Mouse (Mus musculus) intestine, embryonic 15.5 days (tissue): ENCODE data around the gene Riox2. TPM values are rescaled to one million over a fixed set of nuclear protein-coding genes. Genes with fewer than 3 reads are reported as not detected.

Source experiments
- ATAC-seq: fragments of 200-750 bp; cut with Nextera tagmentation; 2 replicates; pipeline ENCODE4 v1.8.0; 2017; ENCODE audit warnings: moderate TSS enrichment, moderate library complexity
- H3K27ac ChIP-seq: fragments of 300-500 bp; sonication (generic); 2 replicates; pipeline ENCODE4 v1.5.1; 2015; ENCODE audit warnings: mild to moderate bottlenecking, inconsistent platforms
- H3K27me3 ChIP-seq: fragments of 300-500 bp; sonication (generic); replicated peaks from 2 replicates; pipeline ENCODE4 v1.6.1; 2015; ENCODE audit warnings: inconsistent platforms
- H3K36me3 ChIP-seq: fragments of 300-500 bp; sonication (generic); 2 replicates; pipeline ENCODE4 v1.6.1; 2015; ENCODE audit warnings: inconsistent platforms
- H3K4me1 ChIP-seq: fragments of 300-500 bp; sonication (generic); replicated peaks from 2 replicates; pipeline ENCODE4 v1.6.1; 2015; ENCODE audit warnings: inconsistent platforms
- H3K4me2 ChIP-seq: fragments of 300-500 bp; sonication (generic); replicated peaks from 2 replicates; pipeline ENCODE4 v1.6.1; 2015; ENCODE audit warnings: mild to moderate bottlenecking, inconsistent platforms
- H3K4me3 ChIP-seq: fragments of 300-500 bp; sonication (generic); replicated peaks from 2 replicates; pipeline ENCODE4 v1.5.1; 2015; ENCODE audit warnings: inconsistent platforms
- H3K9ac ChIP-seq: fragments of 300-500 bp; sonication (generic); 2 replicates; pipeline ENCODE4 v1.6.1; 2015; ENCODE audit warnings: inconsistent platforms
- H3K9me3 ChIP-seq: fragments of 300-500 bp; sonication (generic); 2 replicates; pipeline ENCODE4 v1.6.1; 2016; ENCODE audit warnings: inconsistent platforms
- WGBS: fragments of 180-500 bp; shearing (Covaris S2); methylation state at CpG from one replicate; pipeline ENCODE4 v1.1.7; 2015; 5-methylcytosine and 5-hydroxymethylcytosine counted together
- polyA plus RNA-seq: library from polyadenylated mRNA; unstranded; fragments of >200 nt; fragmentation: Nextera tagmentation; extraction: Ambion mirVana; gene quantifications from 2 replicates; pipeline ENCODE4 v1.2.1, GENCODE M21; 2015

Gene Riox2
- polyA plus RNA-seq, 1 experiment from 2014 or later = 34.1 TPM

DNA sequence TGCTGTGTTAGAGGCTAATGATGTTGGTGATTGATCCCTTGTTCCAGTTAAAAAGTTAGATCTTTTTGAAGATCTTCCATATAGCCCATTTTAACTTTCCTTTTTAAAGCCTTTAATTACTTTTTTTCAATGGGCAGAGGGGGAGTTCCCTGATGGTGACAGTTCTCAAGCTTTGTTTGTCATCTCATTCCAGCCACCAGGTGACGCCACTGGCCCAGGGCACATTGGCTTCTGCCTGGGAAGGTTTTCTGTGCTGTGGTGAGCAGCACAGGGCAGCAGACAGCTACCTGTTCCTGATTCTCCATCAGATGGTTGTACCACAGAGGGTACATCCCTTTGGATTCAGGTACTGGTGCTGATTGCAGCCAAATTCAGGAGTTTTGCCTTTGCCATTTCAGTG lies 3.2 kb downstream of the Riox2 start:
- no peak overlapping the region for H3K27ac ChIP-seq
- ATAC-seq = no peak
- H3K9me3 ChIP-seq = no peaks in the 10 kb centered on the region
- H3K9ac ChIP-seq = no peak overlapping the region
- no peak overlapping the region for H3K4me3 ChIP-seq
- H3K36me3 ChIP-seq = peaks cover 3% of the 10 kb centered on the region; the same call in 1 of the 2 replicates
- H3K27me3 ChIP-seq = no peaks in the 10 kb centered on the region
- no peak overlapping the region for H3K4me2 ChIP-seq
- 29% methylated on average over 1 of the region's 1 CpGs for WGBS
- no peaks in the 10 kb centered on the region for H3K4me1 ChIP-seq

DNA sequence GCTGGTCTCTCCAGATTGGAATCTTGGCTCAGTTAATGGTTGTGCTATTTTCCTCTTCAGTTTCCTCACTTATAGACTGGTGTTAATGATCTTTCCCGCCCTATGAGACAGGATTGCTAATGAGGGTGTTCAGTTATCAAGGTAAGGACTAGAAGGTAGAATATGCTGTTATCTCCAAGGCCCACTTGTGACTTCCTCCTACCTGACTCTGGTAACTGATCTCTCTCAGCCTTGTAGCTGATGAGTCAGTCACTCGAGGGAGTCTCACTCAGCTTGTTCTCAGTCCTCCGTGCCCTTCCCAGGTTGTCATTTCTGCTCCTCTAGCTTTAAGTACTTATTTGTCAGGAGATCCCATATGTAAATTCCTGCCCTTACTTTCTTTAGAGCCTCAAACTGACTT lies 6.4 kb downstream of the Riox2 start:
- no peak overlapping the region for H3K27ac ChIP-seq
- no peak; the same call in 1 of the 2 replicates for ATAC-seq
- H3K36me3 ChIP-seq = peaks cover 12% of the 10 kb centered on the region
- no peaks in the 10 kb centered on the region for H3K4me1 ChIP-seq
- no peak overlapping the region for H3K4me3 ChIP-seq
- no peak overlapping the region for H3K9ac ChIP-seq
- H3K4me2 ChIP-seq = no peak overlapping the region
- 81% methylated on average over 3 of the region's 3 CpGs for WGBS
- no peaks in the 10 kb centered on the region for H3K9me3 ChIP-seq
- no peaks in the 10 kb centered on the region for H3K27me3 ChIP-seq

DNA sequence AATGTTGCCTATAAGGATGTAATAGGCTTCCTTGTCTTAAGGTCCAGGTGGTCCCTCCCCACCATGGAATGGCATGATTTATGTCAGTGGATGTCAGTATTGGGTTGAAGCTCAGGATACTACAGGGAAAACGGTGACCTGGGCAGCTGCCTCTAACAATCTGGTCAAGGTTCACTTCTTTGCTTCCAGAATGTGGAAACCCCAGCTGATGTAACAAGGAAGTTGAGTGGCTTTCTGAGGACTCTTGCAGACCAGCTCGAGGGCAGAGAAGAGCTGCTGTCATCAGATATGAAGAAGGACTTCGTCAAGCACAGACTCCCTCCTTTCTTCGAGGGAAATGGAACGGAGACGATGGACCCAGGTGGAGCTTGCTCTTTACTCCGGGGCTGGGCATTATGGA lies 15.7 kb downstream of the Riox2 start:
- Histone ChIP-seq H3K4me1 (no peaks in the 10 kb centered on the region), H3K4me2 (no peak overlapping the region), H3K36me3 (peaks cover 6% of the 10 kb centered on the region; the same call in 1 of the 2 replicates), H3K9me3 (no peaks in the 10 kb centered on the region), H3K27ac (no peak overlapping the region), H3K9ac (no peak overlapping the region), H3K27me3 (no peaks in the 10 kb centered on the region), H3K4me3 (no peak overlapping the region)
- WGBS = 86% methylated on average over 7 of the region's 7 CpGs
- ATAC-seq = peak; percentile 31; the same call in 1 of the 2 replicates

DNA sequence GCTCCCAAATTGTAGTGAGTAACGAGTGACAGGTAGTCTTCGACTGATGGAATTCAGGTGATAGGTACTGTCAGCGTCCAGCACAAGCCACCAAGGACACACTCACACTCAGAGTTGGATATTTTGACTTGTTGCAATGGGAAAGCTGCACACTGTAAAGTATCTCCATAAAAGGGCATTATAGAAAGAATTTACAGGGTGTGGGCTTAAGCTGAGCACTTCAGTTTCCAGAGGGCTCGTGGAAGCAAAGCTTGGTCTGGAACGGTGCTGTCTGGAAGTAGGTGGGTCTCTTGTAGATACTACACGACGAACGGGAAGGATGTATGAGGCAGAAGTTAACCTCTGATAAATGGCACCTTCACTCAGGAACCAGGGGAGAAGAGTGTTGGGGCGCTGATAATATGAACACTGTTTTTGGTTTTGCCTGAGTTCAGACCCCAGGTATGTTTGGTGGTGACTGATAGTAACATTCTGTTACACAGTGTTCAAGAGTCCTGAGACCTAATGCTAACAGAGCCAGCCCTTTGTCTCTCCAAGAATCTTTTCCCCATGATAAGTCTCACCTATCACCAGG lies 16.5 kb downstream of the Riox2 start:
- Histone ChIP-seq H3K4me3 (no peak overlapping the region), H3K4me1 (no peaks in the 10 kb centered on the region), H3K4me2 (no peak overlapping the region), H3K36me3 (0 out of 2 replicates have a peak, but pooled peaks cover 9% of the 10 kb centered on the region), H3K27ac (no peak overlapping the region), H3K27me3 (no peaks in the 10 kb centered on the region), H3K9me3 (no peaks in the 10 kb centered on the region), H3K9ac (no peak overlapping the region)
- 80% methylated on average over 9 of the region's 9 CpGs for WGBS
- no peak for ATAC-seq

DNA sequence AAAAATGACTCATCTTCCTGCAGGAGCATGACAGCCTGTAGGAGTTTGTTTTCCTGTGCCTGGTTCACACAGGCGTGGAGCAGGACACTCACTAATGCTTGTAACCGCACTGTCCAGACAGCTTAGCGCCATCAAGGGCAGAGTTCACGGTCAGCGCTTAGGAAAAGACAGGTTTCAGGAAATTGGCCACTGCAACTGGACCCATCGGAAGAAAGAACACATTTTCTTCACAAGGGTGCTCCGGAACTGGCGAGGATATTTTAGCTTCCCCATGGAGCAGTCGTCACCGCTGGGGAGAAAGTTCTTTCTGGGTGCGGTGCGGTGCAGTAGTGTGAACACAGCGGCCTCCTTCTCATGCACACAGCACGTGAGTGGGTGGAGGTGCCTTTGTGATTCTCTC lies 21.6 kb downstream of the Riox2 start:
- H3K36me3 ChIP-seq = peaks cover 12% of the 10 kb centered on the region
- H3K27me3 ChIP-seq = no peaks in the 10 kb centered on the region
- H3K27ac ChIP-seq = no peak overlapping the region
- H3K9me3 ChIP-seq = no peaks in the 10 kb centered on the region
- no peak overlapping the region for H3K4me3 ChIP-seq
- H3K9ac ChIP-seq = no peak overlapping the region
- H3K4me1 ChIP-seq = no peaks in the 10 kb centered on the region
- WGBS = 84% methylated on average over 14 of the region's 14 CpGs
- ATAC-seq = no peak
- H3K4me2 ChIP-seq = no peak overlapping the region

DNA sequence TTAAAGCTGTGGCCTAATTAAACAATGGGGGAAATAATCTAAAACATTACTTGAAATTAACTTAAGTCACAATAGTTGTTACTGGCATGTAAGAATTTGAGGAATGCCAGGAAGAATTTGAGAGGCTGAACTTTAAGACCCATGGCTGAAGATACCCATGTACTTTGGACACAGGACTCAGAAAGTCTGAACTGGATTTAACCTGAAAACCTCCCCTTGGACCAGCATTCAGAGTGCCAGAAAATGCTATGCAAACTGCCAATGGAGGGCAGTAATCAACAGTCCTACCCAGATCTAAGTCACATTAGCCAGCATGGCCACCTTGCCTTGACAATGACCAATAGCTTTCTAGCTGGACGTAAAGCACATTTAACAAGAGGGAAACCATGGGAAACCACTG lies 26.4 kb downstream of the Riox2 start:
- ATAC-seq = no peak

DNA sequence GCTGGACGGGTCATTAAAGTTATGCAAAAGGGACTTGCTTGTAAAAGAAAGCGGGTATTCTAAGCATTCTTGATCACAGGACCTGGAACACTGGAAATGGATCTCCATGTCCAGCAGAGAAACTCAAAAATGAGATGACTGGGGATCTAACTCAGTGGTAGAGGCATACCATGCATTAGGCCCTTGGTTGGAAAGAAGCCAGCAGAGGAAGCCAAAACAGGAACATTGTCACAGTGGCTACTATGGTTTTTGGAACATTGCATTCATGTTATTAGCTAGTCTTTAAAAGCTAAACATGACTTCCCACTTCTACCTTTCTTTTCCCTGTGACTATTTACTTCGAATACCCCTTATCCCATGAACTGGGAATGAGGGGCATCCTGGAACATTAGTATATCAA lies 27.6 kb downstream of the Riox2 start:
- no peak overlapping the region for H3K4me2 ChIP-seq
- no peaks in the 10 kb centered on the region for H3K27me3 ChIP-seq
- H3K4me1 ChIP-seq = no peaks in the 10 kb centered on the region
- WGBS = 86% methylated on average over 3 of the region's 3 CpGs
- peaks cover 7% of the 10 kb centered on the region for H3K36me3 ChIP-seq
- no peak overlapping the region for H3K9ac ChIP-seq
- H3K9me3 ChIP-seq = no peaks in the 10 kb centered on the region
- ATAC-seq = no peak
- H3K27ac ChIP-seq = no peak overlapping the region
- H3K4me3 ChIP-seq = no peak overlapping the region

More for the DNA sequence above, 26.4 kb downstream of the Riox2 start:
- Histone ChIP-seq H3K27ac (no peak overlapping the region), H3K9ac (no peak overlapping the region), H3K4me2 (no peak overlapping the region), H3K36me3 (peaks cover 8% of the 10 kb centered on the region), H3K4me1 (no peaks in the 10 kb centered on the region), H3K27me3 (no peaks in the 10 kb centered on the region), H3K4me3 (no peak overlapping the region), H3K9me3 (no peaks in the 10 kb centered on the region)
- 81% methylated on average over 1 of the region's 1 CpGs for WGBS

DNA sequence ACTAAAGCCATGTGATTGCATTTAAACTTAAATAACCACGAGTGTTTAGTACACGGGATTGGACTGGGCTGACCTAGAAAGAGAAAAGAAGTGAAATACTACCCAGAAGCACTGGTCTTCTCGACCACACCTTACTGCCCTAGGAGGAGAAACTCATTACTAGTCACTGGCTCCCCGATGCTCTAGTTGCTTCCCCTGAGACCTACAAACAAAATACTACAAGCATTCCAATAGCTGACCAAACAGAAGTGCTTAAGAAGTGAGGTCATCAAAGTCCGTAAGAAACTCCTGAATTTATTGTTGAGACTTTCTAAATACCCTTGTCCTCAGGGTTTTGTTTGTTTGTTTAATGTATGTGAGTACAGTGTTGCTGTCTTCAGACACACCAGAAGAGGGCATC lies 38.3 kb downstream of the Riox2 start:
- Histone ChIP-seq H3K36me3 (no peaks in the 10 kb centered on the region), H3K9me3 (no peaks in the 10 kb centered on the region), H3K4me3 (no peak overlapping the region), H3K4me2 (no peak overlapping the region), H3K9ac (no peak overlapping the region), H3K4me1 (no peaks in the 10 kb centered on the region), H3K27me3 (no peaks in the 10 kb centered on the region), H3K27ac (no peak overlapping the region)
- no peak for ATAC-seq
- WGBS = 92% methylated on average over 5 of the region's 5 CpGs

DNA sequence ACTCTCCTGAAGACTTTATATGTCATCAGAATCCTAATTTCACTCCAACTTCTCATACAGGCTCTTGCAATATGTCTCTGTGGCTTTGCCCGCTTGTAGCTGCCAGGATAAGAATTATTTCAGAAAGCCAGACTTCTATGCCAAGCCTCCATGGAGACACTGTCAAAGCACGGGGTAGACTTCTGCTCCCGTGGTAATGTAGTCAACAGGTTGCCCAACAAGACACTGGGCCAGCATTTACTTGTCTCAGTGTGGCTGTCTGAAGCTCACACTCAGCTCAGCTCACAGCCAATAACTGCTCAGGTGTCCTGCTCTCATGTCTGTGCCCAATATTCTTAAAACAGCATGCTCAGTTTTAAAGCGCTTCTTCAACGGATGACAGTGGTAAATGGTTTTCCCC lies 43.6 kb downstream of the Riox2 start:
- 91% methylated on average over 5 of the region's 5 CpGs for WGBS
- no peak overlapping the region for H3K4me2 ChIP-seq
- no peaks in the 10 kb centered on the region for H3K27me3 ChIP-seq
- ATAC-seq = no peak
- H3K4me3 ChIP-seq = no peak overlapping the region
- no peaks in the 10 kb centered on the region for H3K9me3 ChIP-seq
- H3K9ac ChIP-seq = no peak overlapping the region
- no peaks in the 10 kb centered on the region for H3K4me1 ChIP-seq
- no peaks in the 10 kb centered on the region for H3K36me3 ChIP-seq
- H3K27ac ChIP-seq = no peak overlapping the region

DNA sequence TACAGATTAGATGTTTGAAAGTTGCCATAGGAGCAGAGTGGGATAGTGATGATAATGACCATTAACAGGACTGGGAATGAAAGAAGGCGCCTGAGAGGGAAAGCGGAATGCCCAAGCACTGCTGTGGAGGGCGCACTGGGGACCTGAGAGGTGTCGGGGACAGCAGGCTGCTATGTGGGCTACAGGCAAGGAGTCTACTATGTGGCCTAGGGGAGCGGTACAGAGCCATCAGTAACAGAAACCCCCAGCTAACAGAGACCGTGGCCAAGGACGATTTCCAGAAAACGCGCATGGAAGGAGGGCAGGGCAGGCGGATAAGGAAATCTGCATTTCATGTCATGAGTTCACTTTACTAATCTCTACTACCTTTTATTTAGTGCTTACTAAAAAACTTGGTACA lies 45.4 kb downstream of the Riox2 start:
- no peak overlapping the region for H3K27ac ChIP-seq
- ATAC-seq = no peak

DNA sequence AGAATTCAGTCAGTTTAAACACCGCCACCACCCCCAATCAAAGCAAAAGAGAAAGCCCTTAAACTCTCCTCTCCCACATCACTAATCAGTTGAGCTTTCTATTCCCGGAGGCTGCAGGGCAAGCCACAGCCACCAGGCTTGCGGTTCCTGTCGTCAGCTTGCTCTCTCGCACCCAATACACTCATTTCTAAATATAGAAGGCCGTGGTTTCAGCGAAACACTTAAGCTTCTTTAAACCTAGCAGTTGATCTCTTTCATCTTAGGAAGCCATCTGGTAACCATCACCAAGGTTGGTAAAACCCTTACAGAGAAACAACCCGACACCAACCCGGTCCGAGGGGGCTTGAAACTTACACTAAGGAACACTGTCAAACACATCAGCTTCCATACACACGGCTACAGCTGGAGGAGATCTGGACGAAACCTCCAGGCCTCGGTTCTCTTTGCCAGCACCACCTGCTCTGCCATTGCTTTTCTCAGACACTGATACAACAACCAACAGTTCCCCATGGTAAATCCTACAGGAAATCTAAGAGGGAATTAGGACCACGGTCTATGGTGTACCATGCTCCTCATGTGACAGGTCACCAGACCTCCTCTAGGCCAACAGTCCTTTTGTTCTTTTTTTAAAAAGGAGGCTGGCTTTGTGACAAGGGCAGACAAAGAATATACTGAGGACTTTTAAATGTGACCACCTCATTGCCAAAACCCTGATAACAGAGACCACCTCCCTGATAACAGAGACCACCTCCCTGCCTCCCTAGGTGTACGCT lies 46.1 kb downstream of the Riox2 start:
- 60% methylated on average over 15 of the region's 15 CpGs for WGBS
- H3K4me1 ChIP-seq = no peaks in the 10 kb centered on the region
- no peak overlapping the region for H3K4me3 ChIP-seq
- no peak; the same call in 1 of the 2 replicates for ATAC-seq
- H3K9ac ChIP-seq = no peak overlapping the region
- H3K27me3 ChIP-seq = no peaks in the 10 kb centered on the region
- no peaks in the 10 kb centered on the region for H3K9me3 ChIP-seq
- no peaks in the 10 kb centered on the region for H3K36me3 ChIP-seq
- H3K27ac ChIP-seq = no peak overlapping the region
- no peak overlapping the region for H3K4me2 ChIP-seq

More for the DNA sequence above, 45.4 kb downstream of the Riox2 start:
- H3K4me3 ChIP-seq = no peak overlapping the region
- H3K36me3 ChIP-seq = no peaks in the 10 kb centered on the region
- no peaks in the 10 kb centered on the region for H3K9me3 ChIP-seq
- H3K4me1 ChIP-seq = no peaks in the 10 kb centered on the region
- H3K27me3 ChIP-seq = no peaks in the 10 kb centered on the region
- H3K9ac ChIP-seq = no peak overlapping the region
- no peak overlapping the region for H3K4me2 ChIP-seq
- WGBS = 86% methylated on average over 10 of the region's 10 CpGs

DNA sequence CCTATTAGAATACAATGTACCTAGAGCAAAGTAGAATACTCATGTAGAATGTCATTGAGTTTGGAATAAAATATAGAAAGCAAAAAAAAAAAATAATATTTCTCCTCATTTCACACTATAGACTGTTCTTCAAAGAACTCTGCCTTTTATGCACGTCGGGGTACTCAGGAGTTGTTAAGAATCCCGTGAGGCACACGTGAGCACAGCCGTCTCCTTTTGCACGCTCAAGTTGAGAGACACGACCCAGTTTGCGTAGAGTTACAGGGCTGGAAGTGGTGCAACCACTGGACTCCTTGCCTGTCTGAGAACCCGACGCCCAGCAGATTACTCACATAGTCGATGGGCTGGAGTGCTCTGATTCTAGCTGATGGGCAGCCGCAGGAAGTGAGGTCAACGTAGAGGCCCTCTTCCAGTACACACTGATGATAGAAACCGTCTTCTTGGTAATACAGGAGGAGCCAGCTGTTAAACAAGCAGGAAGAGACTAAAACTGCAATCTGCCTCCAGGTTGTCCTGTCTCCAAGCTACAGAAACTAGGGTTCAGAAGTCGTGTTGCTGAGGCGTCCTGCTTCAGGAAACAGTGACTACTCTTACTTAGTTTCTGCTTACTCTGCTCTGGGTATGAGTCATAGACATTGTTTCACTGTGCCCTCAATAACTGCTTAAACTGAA lies 50.3 kb downstream of the Riox2 start:
- ATAC-seq = peak; percentile 53; the same call in 1 of the 2 replicates
- no peak overlapping the region for H3K27ac ChIP-seq
- no peaks in the 10 kb centered on the region for H3K9me3 ChIP-seq
- H3K4me1 ChIP-seq = no peaks in the 10 kb centered on the region
- 74% methylated on average over 16 of the region's 16 CpGs for WGBS
- no peak overlapping the region for H3K4me3 ChIP-seq
- H3K9ac ChIP-seq = no peak overlapping the region
- H3K36me3 ChIP-seq = no peaks in the 10 kb centered on the region
- no peak overlapping the region for H3K4me2 ChIP-seq
- no peaks in the 10 kb centered on the region for H3K27me3 ChIP-seq
